Mouse (Mus musculus): ENCODE measurements around the gene Boll.

GRCm38 (mm10) chr1:55213936-55214335, 149.3 kb downstream of the Boll start:
- TF ChIP-seq FOSL1 (IDR thresholded peaks at IDR 0.05; ENCODE audit: insufficient read depth, low read length, poor library complexity, severe bottlenecking) (no peak), CTCF (IDR thresholded peaks at IDR 0.05; ENCODE audit: control insufficient read depth, insufficient read depth, insufficient read length) (no peak)
